Mouse (Mus musculus): Measurements from ENCODE around the gene Acsl1. TPM values are rescaled to one million over a fixed set of nuclear protein-coding genes. Genes with fewer than 3 reads are reported as not detected.

Gene Acsl1
- polyA plus RNA-seq, 1 experiment = 13.2 TPM

DNA sequence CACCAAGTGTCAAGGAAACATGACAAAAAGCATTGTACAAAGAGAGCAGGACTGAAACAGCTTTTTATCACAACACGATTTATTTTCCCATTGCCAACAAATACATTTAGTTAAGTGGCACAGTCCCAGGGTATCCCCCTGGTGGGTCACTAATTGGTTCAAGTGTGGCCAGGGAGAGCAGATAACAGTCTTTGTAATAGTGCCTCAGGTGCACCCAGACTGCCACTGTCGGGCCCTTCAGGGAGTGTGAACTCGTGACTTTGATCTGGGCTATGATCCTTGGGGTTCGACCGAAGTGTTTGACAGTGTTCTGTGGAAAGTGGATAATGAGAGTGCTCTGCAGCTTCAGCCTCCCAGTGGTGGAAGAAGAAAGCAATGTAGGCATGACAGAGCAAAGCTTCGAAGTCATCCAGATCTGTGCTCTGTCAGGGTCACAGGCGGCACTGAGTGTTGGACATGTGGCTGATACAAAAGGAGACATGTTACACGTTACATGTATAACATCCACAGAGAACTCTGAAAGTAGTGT, 21.1 kb upstream of the Acsl1 start:
- DNase-seq (ENCODE audit: low read depth in 1 of 2, low spot score in 2 of 2) = no peak
- no peak for TF ChIP-seq CTCF (IDR thresholded peaks at IDR 0.05; ENCODE audit: extremely low read depth, insufficient read depth, insufficient read length, insufficient replicate concordance)
- TF ChIP-seq POLR2A (IDR thresholded peaks at IDR 0.05; ENCODE audit: low read depth, low read length) = no peak
- WGBS = 80% methylated on average over 8 of the region's 8 CpGs
- no peaks in the 10 kb centered on the region for H3K36me3 ChIP-seq (ENCODE audit: control insufficient read depth, insufficient read depth, low read length)
- H3K27ac ChIP-seq (ENCODE audit: insufficient read depth, low read length) = no peak overlapping the region
- H3K4me3 ChIP-seq (ENCODE audit: extremely low read depth, insufficient read depth, insufficient read length) = no peak overlapping the region
- no peaks in the 10 kb centered on the region for H3K27me3 ChIP-seq (ENCODE audit: control insufficient read depth, insufficient read depth, low read length)
- H3K4me1 ChIP-seq (ENCODE audit: control insufficient read depth, insufficient read depth, insufficient read length) = no peaks in the 10 kb centered on the region

DNA sequence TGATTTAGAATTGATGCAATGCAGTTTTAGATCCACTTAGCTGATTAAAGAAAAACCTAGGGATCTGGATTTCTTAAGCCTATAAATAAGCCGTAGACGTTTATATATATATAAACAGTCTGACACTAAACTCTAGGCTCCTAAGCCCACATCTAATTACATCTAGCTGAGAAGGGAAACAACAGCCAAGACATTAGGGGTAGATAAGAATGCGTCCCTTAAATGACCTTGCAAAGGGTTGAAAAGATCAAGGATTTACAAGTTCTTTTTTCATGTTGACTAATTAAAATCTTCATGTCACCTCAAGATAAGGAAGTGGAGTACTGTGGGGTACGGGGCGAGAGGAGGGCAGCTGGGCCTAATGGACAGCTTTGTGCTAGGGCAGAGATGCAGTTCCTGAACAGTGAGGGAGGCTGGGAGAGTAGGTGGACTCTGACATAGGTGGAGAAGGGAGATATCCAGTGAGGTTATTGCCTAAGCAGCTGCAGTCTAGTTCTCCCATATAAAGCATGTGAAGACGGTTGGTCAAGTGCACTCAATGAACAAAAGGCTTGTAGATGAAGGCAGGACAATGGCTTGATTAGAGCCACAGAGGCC, 12.5 kb upstream of the Acsl1 start:
- Histone ChIP-seq H3K4me1 (ENCODE audit: control insufficient read depth, insufficient read depth, insufficient read length) (no peaks in the 10 kb centered on the region), H3K27me3 (ENCODE audit: control insufficient read depth, insufficient read depth, low read length) (no peaks in the 10 kb centered on the region), H3K36me3 (ENCODE audit: control insufficient read depth, insufficient read depth, low read length) (no peaks in the 10 kb centered on the region), H3K27ac (ENCODE audit: insufficient read depth, low read length) (no peak overlapping the region), H3K4me3 (ENCODE audit: extremely low read depth, insufficient read depth, insufficient read length) (no peak overlapping the region)
- TF ChIP-seq POLR2A (IDR thresholded peaks at IDR 0.05; ENCODE audit: low read depth, low read length) = no peak
- TF ChIP-seq CTCF (IDR thresholded peaks at IDR 0.05; ENCODE audit: extremely low read depth, insufficient read depth, insufficient read length, insufficient replicate concordance) = no peak
- 75% methylated on average over 6 of the region's 6 CpGs for WGBS
- DNase-seq (ENCODE audit: low read depth in 1 of 2, low spot score in 2 of 2) = no peak

DNA sequence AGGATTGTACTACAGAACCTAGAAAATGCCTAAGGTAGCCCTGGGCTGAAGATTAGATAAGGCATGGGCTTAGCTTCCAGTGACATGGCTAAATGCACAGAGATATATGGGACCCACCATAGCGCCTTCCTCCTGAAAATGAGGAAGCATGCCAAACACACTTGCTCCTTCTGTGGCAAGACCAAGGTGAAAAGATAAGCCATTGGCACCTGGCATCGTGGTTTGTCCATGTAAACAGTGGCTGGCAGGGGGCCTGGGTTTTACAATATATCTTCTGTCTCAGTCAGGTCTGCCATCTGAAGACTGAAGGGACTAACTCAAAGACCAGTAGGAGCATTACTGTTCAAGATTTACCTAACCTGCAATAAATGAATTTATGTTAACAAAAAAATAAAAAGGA, 2.4 kb upstream of the Acsl1 start:
- H3K27me3 ChIP-seq (ENCODE audit: control insufficient read depth, insufficient read depth, low read length) = no peaks in the 10 kb centered on the region
- no peak for DNase-seq (ENCODE audit: low read depth in 1 of 2, low spot score in 2 of 2)
- H3K36me3 ChIP-seq (ENCODE audit: control insufficient read depth, insufficient read depth, low read length) = no peaks in the 10 kb centered on the region
- H3K4me1 ChIP-seq (ENCODE audit: control insufficient read depth, insufficient read depth, insufficient read length) = no peaks in the 10 kb centered on the region; the same call in 1 of the 2 replicates
- 15% methylated on average over 2 of the region's 2 CpGs for WGBS
- H3K4me3 ChIP-seq (ENCODE audit: extremely low read depth, insufficient read depth, insufficient read length) = no peak overlapping the region
- no peak overlapping the region for H3K27ac ChIP-seq (ENCODE audit: insufficient read depth, low read length)
- TF ChIP-seq POLR2A (IDR thresholded peaks at IDR 0.05; ENCODE audit: low read depth, low read length) = no peak
- no peak for TF ChIP-seq CTCF (IDR thresholded peaks at IDR 0.05; ENCODE audit: extremely low read depth, insufficient read depth, insufficient read length, insufficient replicate concordance)

DNA sequence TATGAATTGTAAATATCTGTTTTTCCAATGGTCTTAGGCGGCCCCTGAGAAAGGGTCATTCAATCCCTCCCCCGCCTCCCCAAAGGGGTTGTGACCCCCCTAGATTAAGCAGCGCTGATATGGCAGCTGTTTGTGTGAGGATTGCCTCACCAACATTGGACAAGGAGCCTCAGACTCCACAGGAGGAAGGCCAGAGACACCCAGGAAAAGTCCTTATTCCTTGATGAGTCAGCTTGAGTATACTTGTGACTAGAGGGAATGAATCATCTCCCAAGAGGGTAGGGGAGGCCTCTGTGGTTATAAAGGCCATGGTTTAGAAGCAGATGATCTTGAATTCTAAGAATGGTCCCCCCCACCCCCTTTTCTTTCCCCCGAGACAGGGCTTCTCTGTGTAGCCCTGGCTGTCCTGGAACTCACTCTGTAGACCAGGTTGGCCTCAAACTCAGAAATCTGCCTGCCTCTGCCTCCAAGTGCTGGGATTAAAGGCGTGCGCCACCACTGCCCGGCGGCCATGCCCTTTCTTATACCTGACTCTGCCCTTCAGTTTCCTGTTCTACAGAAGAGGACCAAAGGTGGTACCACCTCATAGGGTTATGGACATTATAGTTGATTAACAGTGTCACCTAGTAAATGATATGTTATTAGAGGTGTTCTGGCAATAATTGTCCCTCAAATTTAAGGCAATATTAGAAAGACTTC, 1.6 kb upstream of the Acsl1 start:
- WGBS = 92% methylated on average over 8 of the region's 8 CpGs
- Histone ChIP-seq H3K27me3 (ENCODE audit: control insufficient read depth, insufficient read depth, low read length) (no peaks in the 10 kb centered on the region), H3K36me3 (ENCODE audit: control insufficient read depth, insufficient read depth, low read length) (no peaks in the 10 kb centered on the region), H3K4me3 (ENCODE audit: extremely low read depth, insufficient read depth, insufficient read length) (no peak overlapping the region), H3K27ac (ENCODE audit: insufficient read depth, low read length) (no peak overlapping the region), H3K4me1 (ENCODE audit: control insufficient read depth, insufficient read depth, insufficient read length) (no peaks in the 10 kb centered on the region; the same call in 1 of the 2 replicates)
- no peak for DNase-seq (ENCODE audit: low read depth in 1 of 2, low spot score in 2 of 2)
- TF ChIP-seq CTCF (IDR thresholded peaks at IDR 0.05; ENCODE audit: extremely low read depth, insufficient read depth, insufficient read length, insufficient replicate concordance) (no peak), POLR2A (IDR thresholded peaks at IDR 0.05; ENCODE audit: low read depth, low read length) (no peak)

DNA sequence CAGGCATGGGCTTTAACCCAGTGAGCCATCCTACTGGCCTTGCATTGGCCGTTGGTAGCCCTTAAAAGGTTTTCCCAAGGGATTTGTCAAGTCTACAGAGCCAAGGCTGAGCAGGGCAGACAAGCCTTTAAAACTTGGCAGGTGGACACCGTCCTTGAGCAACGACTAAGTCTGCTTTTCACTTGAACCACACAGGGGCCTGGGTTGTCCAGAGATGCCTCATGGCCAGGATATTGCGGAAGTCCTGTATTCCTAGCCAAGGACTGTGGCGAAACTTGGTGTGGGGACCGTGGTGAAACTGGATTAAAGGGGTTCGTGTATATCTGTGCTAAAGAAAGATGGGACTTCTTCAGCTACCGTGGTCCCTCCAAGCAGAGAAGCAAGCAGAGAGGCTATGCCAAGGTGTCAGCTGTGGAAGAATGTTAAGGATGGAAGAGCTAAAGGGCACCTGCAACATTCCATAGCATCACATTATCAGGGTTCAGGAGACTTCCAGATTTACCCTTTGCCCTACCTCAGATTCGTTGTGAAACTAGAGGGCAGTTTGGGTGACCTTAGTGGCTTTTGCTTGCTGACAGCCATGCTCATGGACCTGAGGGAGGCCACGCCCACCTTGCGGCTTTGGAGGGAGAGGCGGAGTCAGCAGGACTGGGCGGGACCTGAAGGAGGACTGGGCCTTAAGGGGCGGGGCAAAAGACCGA, 596 bp upstream of the Acsl1 start:
- Histone ChIP-seq H3K27me3 (ENCODE audit: control insufficient read depth, insufficient read depth, low read length) (no peaks in the 10 kb centered on the region), H3K36me3 (ENCODE audit: control insufficient read depth, insufficient read depth, low read length) (no peaks in the 10 kb centered on the region), H3K4me1 (ENCODE audit: control insufficient read depth, insufficient read depth, insufficient read length) (no peaks in the 10 kb centered on the region; the same call in 1 of the 2 replicates), H3K4me3 (ENCODE audit: extremely low read depth, insufficient read depth, insufficient read length) (peak overlapping the region; percentile 93; the same call in 1 of the 2 replicates), H3K27ac (ENCODE audit: insufficient read depth, low read length) (no peak overlapping the region)
- 37% methylated on average over 15 of the region's 15 CpGs for WGBS
- TF ChIP-seq CTCF (IDR thresholded peaks at IDR 0.05; ENCODE audit: extremely low read depth, insufficient read depth, insufficient read length, insufficient replicate concordance) = no peak
- TF ChIP-seq POLR2A (IDR thresholded peaks at IDR 0.05; ENCODE audit: low read depth, low read length) = no peak
- peak in 1 of 2 experiments; percentile 7 for DNase-seq (ENCODE audit: low read depth in 1 of 2, low spot score in 2 of 2)

DNA sequence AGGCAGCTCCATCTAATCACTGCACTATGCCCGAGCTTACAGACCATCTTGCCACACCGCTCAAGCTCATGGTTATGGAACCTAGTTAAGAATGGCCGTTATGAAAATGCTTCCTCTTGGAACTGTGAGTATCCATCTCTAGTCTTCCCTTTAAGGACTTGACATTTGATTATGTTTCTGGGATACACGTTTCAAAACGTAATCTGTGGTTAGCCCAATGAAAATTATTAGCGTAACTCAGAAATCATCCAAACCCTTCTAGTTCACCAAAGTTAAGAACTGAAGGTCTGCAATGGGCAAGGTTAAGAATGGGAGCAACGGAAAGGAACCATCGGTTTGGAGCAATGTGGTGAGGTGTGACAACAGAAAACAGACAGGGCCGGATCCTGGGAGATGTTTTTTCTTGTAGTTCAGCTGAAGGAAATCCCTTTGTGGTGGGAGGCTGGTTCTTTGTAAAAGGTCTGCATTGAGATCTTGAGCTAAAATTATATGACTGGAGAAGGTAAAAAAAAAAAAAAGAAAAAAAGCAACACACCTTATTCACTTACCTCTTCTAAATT, 1.2 kb downstream of the Acsl1 start:
- DNase-seq (ENCODE audit: low read depth in 1 of 2, low spot score in 2 of 2) = no peak
- H3K4me3 ChIP-seq (ENCODE audit: extremely low read depth, insufficient read depth, insufficient read length) = peak overlapping the region; percentile 5; the same call in 1 of the 2 replicates

More for the DNA sequence above, 1.2 kb downstream of the Acsl1 start:
- WGBS = 19% methylated on average over 9 of the region's 9 CpGs
- H3K27me3 ChIP-seq (ENCODE audit: control insufficient read depth, insufficient read depth, low read length) = no peaks in the 10 kb centered on the region
- TF ChIP-seq CTCF (IDR thresholded peaks at IDR 0.05; ENCODE audit: extremely low read depth, insufficient read depth, insufficient read length, insufficient replicate concordance) (no peak), POLR2A (IDR thresholded peaks at IDR 0.05; ENCODE audit: low read depth, low read length) (no peak)
- H3K36me3 ChIP-seq (ENCODE audit: control insufficient read depth, insufficient read depth, low read length) = no peaks in the 10 kb centered on the region
- no peaks in the 10 kb centered on the region; the same call in 1 of the 2 replicates for H3K4me1 ChIP-seq (ENCODE audit: control insufficient read depth, insufficient read depth, insufficient read length)
- no peak overlapping the region for H3K27ac ChIP-seq (ENCODE audit: insufficient read depth, low read length)

All from spleen, adult 2 months (tissue).